Mouse (Mus musculus) brain, embryonic 14.5 days (tissue): Measurements from ENCODE around the gene Zfp346. TPM values are rescaled to one million over a fixed set of nuclear protein-coding genes. Genes with fewer than 3 reads are reported as not detected.

Experiments
- DNase-seq: peaks from one replicate; pipeline ENCODE4 v3.0.0-alpha.2; 2011; ENCODE audit warnings: low read depth
- CTCF ChIP-seq: fragments of 200-500 bp; IDR thresholded peaks from 2 replicates; pipeline ENCODE4 v1.5.1; 2012; ENCODE audit warnings: inconsistent platforms, mild to moderate bottlenecking, moderate library complexity, borderline replicate concordance; ENCODE audit not compliant: insufficient read depth, insufficient read length; ENCODE audit errors: extremely low read depth
- POLR2A ChIP-seq: fragments of 200-500 bp; IDR thresholded peaks from 2 replicates; pipeline ENCODE4 v1.6.1; 2012; ENCODE audit warnings: mild to moderate bottlenecking, inconsistent platforms, borderline replicate concordance; ENCODE audit not compliant: poor library complexity, insufficient read depth, insufficient read length, severe bottlenecking; ENCODE audit errors: extremely low read depth
- polyA plus RNA-seq: library from polyadenylated mRNA; depleted of rRNA; stranded (reverse); fragments of >200 nt; gene quantifications from 2 replicates; pipeline ENCODE4 v1.2.3, GENCODE M21; 2012; rRNA removed

Gene Zfp346
- polyA plus RNA-seq, 1 experiment = 43.4 TPM

DNA sequence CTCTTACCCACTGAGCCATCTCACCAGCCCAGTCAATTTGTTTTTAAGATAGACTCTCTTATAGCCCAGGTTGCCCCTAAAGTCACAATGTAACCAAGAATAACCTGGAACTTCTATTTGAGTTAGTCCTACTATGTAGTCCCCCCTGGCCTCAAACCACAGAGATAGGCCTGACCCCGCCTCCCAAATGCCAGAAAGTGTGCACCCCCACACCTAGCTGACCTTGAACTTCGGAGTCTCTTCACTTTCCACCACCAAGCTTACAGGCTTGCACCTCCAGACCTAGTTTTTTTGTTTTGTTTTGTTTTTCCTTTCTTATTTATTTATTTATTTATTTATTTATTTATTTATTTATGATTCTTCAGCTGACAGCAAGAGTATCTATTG is 76.7 kb downstream of the Zfp346 start:
- DNase-seq = no peak
- TF ChIP-seq CTCF (no peak), POLR2A (no peak)

DNA sequence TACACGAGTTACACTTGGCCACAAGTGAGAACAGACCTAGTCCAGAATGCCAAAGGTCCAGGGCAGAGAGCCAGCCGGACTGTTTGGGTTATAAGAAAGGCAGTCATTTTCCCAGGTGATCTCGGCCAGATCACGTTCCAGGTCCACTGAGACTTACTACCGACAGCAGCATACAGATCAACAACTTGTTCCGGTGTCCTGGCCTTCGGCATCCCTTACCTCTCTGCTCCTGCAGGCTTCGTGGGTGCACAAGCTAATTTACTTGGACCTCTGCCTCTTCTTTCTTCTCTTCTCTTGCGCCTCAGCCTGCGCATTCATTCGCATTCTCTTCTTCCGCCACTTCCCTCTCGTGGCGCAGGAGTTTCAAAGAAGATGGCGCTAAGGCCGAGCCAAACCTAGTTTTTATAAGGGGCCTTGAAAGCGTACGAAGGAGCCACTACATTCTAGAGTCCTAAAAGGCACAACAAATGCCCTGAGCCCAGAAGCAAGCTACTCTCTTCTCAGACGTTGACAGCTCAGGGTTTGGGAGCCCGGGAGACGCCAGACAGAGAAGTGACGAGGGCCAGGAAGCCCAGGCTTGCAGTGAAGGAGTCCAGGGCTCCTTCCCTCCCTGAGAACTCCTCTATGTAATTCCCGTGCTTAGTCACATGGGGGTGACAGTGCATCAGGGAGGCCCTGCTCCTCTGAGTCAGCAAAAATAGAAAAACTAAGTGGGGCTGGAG is 77.2 kb downstream of the Zfp346 start:
- peak; percentile 84 for DNase-seq
- TF ChIP-seq CTCF (peak; percentile 55; the same call in 1 of the 2 replicates), POLR2A (no peak)

DNA sequence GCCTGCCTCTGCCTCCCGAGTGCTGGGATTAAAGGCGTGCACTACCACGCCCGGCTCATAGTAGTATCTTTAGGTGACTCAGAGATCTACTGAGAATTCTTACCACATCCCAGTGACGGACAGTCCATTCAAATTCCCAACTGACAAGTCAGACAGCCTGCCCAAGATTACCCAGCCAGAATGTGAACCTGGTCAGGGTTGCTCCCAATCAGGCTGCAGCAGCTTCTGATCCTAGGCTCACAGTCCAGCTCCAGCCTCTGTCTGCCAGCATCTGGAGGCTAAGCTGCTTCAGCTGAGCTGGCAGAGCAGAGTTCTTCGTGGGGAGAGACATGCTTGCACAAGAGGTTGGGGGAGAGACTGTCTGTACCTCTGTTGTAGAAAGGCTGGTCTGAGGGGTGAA is 78.3 kb downstream of the Zfp346 start:
- no peak for TF ChIP-seq POLR2A
- no peak for DNase-seq

Other genes starting within 250 kb of the Zfp346 start
- gene Unc5a, start 155.9 kb upstream of the Zfp346 start, polyA plus RNA-seq = 29.2 and 29.7 TPM in 2 replicates
- 0.90 and 1.1 TPM in 2 replicates for gene Hk3, start 83.9 kb upstream of the Zfp346 start, polyA plus RNA-seq
- gene Uimc1, start 5.0 kb upstream of the Zfp346 start, polyA plus RNA-seq = 15.4 and 17.3 TPM in 2 replicates
- not detected in 2 replicates for gene Gm17617, start 28.2 kb downstream of the Zfp346 start, polyA plus RNA-seq
- gene Fgfr4, start 47.3 kb downstream of the Zfp346 start, polyA plus RNA-seq = 1.6 and 2.0 TPM in 2 replicates
- gene Nsd1, start 104.5 kb downstream of the Zfp346 start, polyA plus RNA-seq = 38.1 and 52.2 TPM in 2 replicates
- 237 and 255 TPM in 2 replicates for gene Prelid1, start 215.2 kb downstream of the Zfp346 start, polyA plus RNA-seq
- 113 and 173 TPM in 2 replicates for gene Rab24, start 216.6 kb downstream of the Zfp346 start, polyA plus RNA-seq
- gene Mxd3, start 224.5 kb downstream of the Zfp346 start, polyA plus RNA-seq = 22.3 and 48.5 TPM in 2 replicates